Mouse (Mus musculus) skeletal muscle tissue, postnatal 0 days (tissue): ENCODE results near the gene Gm10188. TPM values are rescaled to one million over a fixed set of nuclear protein-coding genes. Genes with fewer than 3 reads are reported as not detected.

Source experiments
- microRNA counts: library from miRNA; unstranded; fragments of <30 nt; microRNA quantifications from one replicate; lab custom pipeline; 2015
- microRNA-seq, 2 experiments: library from miRNA; unstranded; fragments of <30 nt; microRNA quantifications; one replicate each; pipeline ENCODE4; 2016
- polyA plus RNA-seq: library from polyadenylated mRNA; unstranded; fragments of >200 nt; fragmentation: Nextera tagmentation; extraction: Ambion mirVana; gene quantifications from 2 replicates; pipeline ENCODE4 v1.2.1, GENCODE M21; 2015

Gene Gm10188
- not detected in 2 replicates for polyA plus RNA-seq

GRCm38 (mm10) chr1:132229667-132230066, at the start of gene Gm10188:
Gene Gm10188, minus strand, starts transcription at chr1:132229767.

GRCm38 (mm10) chr1:132191093-132191785, 38.3 kb downstream of the Gm10188 start, which contains the start of the genes Lemd1 and AC124108.1:
Gene Lemd1, plus strand, starts transcription at chr1:132191431.
Gene AC124108.1, plus strand, starts transcription at chr1:132191457.

MicroRNA genes within 50 kb of the gene (microRNA counts, 519-probe panel; counts per million panel counts)
- microRNA mmu-miR-135b (lab: Ali Mortazavi, UCI), result 296 counts per million, percentile 58 among the panel's probes with 10 or more counts

Small RNA genes lying within 50 kb of the gene (microRNA-seq; reads per million reads assigned to microRNA genes)
- gene Mir135b, result 7.0 to 22.1 reads per million in 2 experiments

Other genes with a start within 250 kb of the Gm10188 start
- gene Elk4, start 222.2 kb downstream of the Gm10188 start, polyA plus RNA-seq, result 12.2 and 14.6 TPM in 2 replicates
- 4.2 and 4.9 TPM in 2 replicates for gene Mfsd4a, start 161.7 kb downstream of the Gm10188 start, polyA plus RNA-seq
- 0.40 and 0.74 TPM in 2 replicates for gene Cdk18, start 90.1 kb downstream of the Gm10188 start, polyA plus RNA-seq
- gene Lemd1, start 38.3 kb downstream of the Gm10188 start, polyA plus RNA-seq, result not detected in 2 replicates
- 0.04 TPM in 2 replicates for gene AC124108.1, start 38.3 kb downstream of the Gm10188 start, polyA plus RNA-seq
- 0.32 and 0.41 TPM in 2 replicates for gene Klhdc8a, start 68.9 kb upstream of the Gm10188 start, polyA plus RNA-seq
- gene Nuak2, start 86.4 kb upstream of the Gm10188 start, polyA plus RNA-seq, result 1.1 and 1.5 TPM in 2 replicates
- 6.3 and 6.6 TPM in 2 replicates for gene Tmcc2, start 161.5 kb upstream of the Gm10188 start, polyA plus RNA-seq
- 6.4 and 7.6 TPM in 2 replicates for gene Dstyk, start 187.8 kb upstream of the Gm10188 start, polyA plus RNA-seq
- gene Rbbp5, start 247.6 kb upstream of the Gm10188 start, polyA plus RNA-seq, result 14.9 and 16.6 TPM in 2 replicates